Mouse (Mus musculus) bone marrow macrophage, adult 2 months (primary cell): ENCODE measurements around the gene Fgfr2.

Experiments
- CTCF ChIP-seq: IDR thresholded peaks from 2 replicates; pipeline ENCODE4 v1.5.1; 2012; ENCODE audit warnings: low read depth, mild to moderate bottlenecking, low read length, moderate library complexity
- POLR2A ChIP-seq: IDR thresholded peaks from 2 replicates; pipeline ENCODE4 v1.6.1; 2012; ENCODE audit warnings: mild to moderate bottlenecking, low read depth, low read length, borderline replicate concordance

GRCm38 (mm10) chr7:130910841-130911240 is 2212.3 kb downstream of the Fgfr2 start:
- TF ChIP-seq CTCF (no peak), POLR2A (no peak)
